Mouse (Mus musculus): ENCODE data around the gene Tbc1d1. TPM values are rescaled to one million over a fixed set of nuclear protein-coding genes. Genes with fewer than 3 reads are reported as not detected.
A peak's percentile ranks its signal among the peaks of the same experiment; 100 is the strongest.

Tbc1d1 gene
- total RNA-seq, 2 experiments from 2014 or later: 35.5 to 36.8 TPM

- DNase-seq: no peak
These were observed 4.7 kb downstream of the Tbc1d1 start for GRCm38 (mm10) chr5:64160705-64161391.

- DNase-seq: no peak
These were observed 5.8 kb downstream of the Tbc1d1 start for GRCm38 (mm10) chr5:64161917-64162316.

DNA sequence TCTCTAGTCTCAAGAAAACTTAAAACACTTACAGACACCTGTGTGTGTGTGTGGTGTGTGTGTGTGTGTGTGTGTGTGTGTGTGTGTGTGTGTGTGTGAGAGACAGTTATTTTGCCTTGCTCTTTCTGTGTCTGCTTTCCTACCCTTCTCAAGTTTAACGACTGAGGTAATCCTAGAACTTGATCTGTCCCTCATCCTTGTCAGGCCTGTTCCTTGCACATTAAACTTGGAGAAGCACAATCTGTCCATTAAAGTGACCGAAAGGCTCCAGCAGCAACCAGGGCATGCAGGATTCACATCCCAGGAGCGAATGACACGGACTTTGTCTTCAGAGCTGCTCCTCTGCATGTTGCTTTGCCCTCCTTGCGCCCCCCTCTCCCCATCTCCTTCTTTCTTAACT is 6.5 kb downstream of the Tbc1d1 start:
- DNase-seq: no peak

- DNase-seq: no peak
These were observed 8.3 kb downstream of the Tbc1d1 start for GRCm38 (mm10) chr5:64164414-64164813.

DNA sequence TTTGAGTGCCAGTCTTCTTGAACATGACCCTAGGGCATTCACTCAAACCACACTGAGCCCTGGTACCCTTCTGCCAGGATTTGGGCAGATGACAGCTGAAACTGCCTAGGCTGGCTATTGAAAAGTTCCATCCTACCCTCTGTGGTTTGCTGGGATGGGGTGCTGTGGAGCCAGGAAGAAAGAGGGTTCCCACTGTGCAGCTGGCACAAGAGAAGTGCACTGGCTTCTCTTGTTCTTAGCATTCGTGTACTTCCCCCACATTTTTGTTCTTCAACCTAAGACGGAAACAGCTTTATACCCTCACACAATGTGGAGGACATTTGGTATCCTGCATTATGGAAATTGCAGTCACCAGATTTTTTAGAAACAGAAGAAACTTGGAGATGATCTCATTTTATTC is 9.7 kb downstream of the Tbc1d1 start:
- DNase-seq: no peak

DNA sequence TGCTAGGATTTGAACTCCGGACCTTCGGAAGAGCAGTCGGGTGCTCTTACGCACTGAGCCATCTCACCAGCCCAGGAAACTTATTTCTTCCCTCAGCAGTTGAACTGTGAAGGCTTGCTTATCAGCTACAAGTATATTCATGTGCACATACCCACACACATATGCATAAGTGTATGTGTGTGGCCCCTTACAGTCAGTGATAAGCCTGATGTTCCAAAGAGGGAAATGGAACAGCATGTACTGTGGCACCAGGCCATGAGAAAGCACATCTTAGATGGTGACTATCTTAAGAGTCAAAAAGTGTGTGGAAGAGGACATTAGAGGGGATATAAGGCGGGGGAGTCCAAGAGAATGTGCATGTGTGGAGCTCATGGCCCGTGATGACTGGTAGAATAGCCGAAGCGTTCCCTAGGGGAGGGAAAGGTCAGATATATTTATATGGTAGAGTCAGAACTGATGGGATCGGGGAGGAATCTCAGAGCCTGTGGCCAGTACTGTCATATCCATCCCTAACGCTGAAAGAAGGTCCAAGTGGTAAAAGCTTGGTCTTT is 13.0 kb downstream of the Tbc1d1 start:
- no peak for DNase-seq

DNA sequence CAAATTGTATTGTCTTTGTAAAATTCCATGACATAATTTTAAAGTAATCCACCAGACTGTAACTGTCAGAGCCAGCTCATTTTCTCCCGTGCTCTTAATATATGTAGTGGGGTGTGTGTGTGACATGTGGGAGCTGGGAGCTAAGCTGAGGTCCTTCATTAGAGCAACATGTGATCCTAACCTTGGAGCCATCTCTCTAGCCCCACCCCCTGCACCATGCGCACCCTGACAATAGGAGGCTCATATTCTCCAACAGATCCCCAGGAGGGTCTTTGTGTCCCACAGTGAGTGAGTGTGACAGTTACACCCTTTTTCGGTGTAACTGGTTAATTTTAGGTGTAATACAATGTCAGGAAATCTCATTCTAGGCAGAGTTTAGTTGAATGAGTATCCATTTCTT is 16.8 kb downstream of the Tbc1d1 start:
- DNase-seq: no peak

DNA sequence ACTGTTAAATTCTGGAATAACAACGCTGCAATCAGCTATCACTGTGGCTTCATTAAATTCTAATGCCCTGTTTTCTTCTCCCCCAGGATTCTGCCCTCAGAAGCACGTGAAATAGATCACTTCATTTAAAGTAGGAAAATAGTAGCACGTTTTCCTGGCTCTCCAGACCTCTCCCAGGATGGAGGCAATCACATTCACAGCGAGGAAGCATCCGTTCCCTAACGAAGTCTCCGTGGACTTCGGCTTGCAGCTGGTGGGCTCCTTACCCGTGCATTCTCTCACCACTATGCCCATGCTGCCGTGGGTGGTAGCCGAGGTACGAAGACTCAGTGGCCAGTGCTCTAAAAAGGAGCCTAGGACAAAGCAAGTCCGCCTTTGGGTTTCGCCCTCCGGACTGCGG is 17.2 kb downstream of the Tbc1d1 start:
- no peak for DNase-seq

- no peak for DNase-seq
These were observed 18.4 kb downstream of the Tbc1d1 start for GRCm38 (mm10) chr5:64174429-64174935.

DNA sequence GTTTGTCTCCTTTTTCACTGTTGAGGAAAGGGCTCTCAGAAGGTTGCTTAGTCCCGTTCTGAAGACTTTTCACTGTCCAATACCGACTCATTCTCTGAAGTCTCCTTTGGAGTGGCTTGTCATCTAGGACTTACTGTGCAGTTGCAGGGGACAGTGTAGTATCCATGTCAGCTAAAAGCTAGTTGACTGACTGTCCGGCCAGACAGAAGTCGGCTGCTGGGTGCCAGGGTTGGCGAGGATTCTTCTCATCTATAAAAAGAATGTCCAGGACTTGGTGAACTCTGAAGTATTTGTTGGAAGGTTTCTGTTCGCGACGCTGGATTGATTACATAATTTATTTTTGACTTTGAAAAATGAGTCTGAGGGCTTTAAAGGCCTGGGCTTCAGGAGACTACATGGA is 24.4 kb downstream of the Tbc1d1 start:
- peak; percentile 29 for DNase-seq

GRCm38 (mm10) chr5:64183712-64184111 is 27.6 kb downstream of the Tbc1d1 start:
- no peak for DNase-seq

GRCm38 (mm10) chr5:64185257-64185656 is 29.2 kb downstream of the Tbc1d1 start:
- no peak for DNase-seq

DNA sequence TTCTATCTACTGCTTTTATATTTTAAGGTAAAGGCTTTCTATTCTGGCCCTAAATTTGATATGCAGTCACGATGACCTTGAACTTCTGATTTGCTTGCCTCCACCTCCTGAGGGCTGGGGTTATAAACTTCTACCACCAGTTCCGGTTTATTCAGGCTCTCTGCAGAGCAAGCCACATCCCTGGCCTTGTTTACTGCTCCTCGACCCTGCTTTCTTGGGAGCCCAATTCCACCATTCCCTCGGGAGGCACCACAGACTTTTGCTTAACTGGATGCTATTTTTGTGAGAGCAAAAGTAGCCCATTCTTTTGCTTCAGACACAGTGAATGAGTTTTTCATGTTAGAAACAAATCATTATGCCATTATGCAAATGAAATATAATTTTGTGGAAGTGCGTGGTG is 30.5 kb downstream of the Tbc1d1 start:
- no peak for DNase-seq

DNA sequence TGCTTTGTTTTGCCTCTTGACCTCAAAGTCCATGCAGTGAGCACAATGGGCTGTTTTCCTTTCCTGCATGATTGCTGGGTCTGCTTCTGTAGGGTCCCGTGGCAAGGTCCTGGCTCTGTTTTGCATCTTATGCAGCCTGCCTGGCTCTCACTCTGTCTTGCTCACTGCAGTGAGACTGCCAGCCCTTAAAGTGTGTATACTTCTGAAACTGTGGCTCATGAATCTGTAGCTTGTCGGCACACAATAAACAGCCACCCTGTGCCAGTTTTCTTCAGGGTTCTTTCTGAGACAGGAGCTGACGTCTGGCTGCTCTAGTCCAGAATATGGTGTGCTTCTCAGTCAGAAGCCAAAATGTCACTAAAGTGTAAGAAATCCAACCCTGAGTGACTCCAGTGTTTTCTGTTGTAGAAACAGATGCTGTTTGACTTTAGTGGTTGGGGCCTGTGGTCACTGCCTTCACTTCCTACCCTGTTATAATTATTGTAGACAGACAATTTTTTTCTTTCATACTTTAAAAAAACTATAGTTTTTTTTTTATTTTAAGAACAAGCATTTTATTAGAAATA is 32.1 kb downstream of the Tbc1d1 start:
- DNase-seq: no peak

- no peak for DNase-seq
These were observed 34.8 kb downstream of the Tbc1d1 start for GRCm38 (mm10) chr5:64190892-64191291.

DNA sequence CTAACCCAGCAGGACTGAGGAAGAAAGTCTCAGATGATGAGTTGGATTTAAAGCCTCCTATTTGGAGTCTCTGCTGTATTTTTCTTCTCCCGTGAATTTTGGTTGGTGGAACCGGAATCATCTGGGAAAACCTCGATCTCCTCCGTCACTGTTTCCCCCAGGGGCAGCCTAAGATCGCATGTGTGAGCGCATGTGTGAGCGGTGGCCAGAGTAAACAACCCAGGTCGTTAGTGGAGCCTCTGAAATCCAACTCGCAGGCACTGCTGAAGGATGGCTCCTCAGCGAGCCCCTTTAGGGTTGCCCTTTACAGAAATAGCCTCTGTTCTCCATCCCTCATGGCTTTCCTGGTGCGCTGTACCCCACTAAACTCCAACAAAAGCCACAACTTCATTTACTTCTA is 37.2 kb downstream of the Tbc1d1 start:
- peak; percentile 10 for DNase-seq

GRCm38 (mm10) chr5:64196250-64196865 is 40.3 kb downstream of the Tbc1d1 start:
- no peak for DNase-seq

DNA sequence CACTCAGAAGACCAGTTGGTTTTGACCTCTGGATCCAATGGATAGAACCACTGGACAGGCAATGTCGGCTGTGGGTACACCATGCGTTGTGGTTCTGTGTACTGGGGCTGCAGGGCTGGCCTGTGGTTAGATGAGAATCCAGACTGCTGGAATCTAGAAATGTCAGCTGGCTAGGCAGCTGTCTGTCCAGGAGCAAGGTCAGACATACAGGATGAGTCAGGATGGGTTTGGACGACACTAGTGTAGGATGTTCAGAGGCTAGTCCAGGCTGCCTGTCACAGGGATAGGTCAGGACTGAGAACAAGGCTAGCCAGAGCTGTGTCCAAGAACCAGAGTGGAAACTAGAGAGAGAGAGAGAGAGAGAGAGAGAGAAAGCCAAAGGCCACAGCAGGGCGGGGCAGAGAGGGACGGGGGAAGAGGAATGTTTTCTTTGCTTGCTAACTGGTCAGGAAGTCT is 40.8 kb downstream of the Tbc1d1 start:
- DNase-seq: no peak

DNA sequence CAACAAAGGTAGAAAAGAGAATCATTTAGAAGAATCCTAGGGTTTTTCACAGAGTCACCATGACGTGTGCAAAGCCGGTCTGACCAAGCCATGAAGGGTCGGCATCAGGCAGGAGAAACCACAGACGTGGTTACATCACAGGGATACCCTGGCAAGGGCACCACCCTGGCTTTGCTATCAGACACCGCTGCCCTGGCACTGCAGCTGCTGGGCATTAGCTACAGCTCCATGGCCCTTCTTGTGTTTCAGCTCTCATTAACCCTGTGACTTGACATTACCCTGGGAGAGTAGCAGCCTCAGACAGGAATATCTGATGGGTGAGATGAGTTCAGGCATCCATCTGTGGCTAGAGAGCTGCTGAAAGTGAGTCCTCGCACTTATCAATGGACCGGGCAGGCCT is 42.5 kb downstream of the Tbc1d1 start:
- DNase-seq: peak; percentile 63

- no peak for DNase-seq
These were observed 45.0 kb downstream of the Tbc1d1 start for GRCm38 (mm10) chr5:64201071-64201470.

GRCm38 (mm10) chr5:64202306-64202705 is 46.2 kb downstream of the Tbc1d1 start:
- no peak for DNase-seq

DNA sequence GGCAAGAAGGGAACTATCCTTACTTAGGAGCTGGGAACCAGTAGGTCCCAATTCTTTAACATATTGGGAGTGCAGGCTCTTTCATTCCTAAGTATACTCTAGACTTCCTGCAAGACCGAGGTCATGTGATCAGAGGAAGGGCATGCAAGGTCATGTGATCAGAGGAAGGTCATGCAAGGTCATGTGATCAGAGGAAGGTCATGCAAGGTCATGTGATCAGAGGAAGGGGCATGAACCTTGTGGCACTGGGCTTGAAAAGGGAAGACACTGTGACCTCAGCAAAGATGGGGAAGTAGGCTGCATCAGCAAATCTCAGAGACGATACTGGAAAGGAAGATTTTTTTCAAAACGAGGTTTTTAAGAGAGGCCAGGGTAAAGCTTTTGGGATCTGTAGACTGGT is 49.5 kb downstream of the Tbc1d1 start:
- DNase-seq: no peak

GRCm38 (mm10) chr5:64206431-64206830 is 50.3 kb downstream of the Tbc1d1 start:
- DNase-seq: no peak

Data from gastrocnemius, postnatal 10 days (tissue).